ENCODE assay signal across 10 mouse cellular contexts in the genomic region with DNA sequence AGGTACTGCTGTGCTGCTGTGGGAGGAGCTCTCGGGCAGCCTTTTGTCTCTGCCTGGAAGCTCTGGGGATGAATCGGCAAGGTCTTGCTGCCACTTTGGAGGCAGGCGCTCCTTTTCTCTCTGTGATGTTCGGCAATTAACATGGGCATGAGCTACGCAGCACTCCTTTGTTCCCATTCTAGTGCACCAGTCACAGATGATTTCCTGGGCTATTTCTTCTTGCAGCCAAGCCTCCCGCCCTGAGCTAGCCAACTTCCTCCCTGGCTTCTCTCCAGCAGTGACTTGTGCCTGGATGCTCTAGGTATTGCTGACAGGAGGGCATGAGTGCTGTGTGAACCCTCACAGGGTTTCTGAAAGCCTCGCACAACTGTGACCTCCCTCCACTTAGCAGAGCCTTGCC. TPM values are rescaled to one million over a fixed set of nuclear protein-coding genes. Genes with fewer than 3 reads are reported as not detected.
A peak's percentile ranks its signal among the peaks of the same experiment; 100 is the strongest.
DNase-seq lines count a peak whose midpoint lies in the region; ATAC-seq and TF ChIP-seq lines count a peak whose summit lies in the region.
"Had no signal": no experiment of that assay in that cellular context is flagged by ENCODE, and none has a peak within 500 bp of the region (broad histone marks: within the 10 kb centered on the region; RNA-seq: fewer than 3 reads in every experiment).

No protein-coding gene starts in this region.

- H3K4me1 ChIP-seq in forebrain, postnatal 0 days (ENCODE audit: insufficient read depth): no peaks in the 10 kb centered on the region
- no peaks in the 10 kb centered on the region for H3K4me1 ChIP-seq in forebrain, embryonic 12.5 days
- H3K4me1 ChIP-seq in ES-E14 (ENCODE audit: control insufficient read depth in 2 of 2, insufficient read depth in 2 of 2, low read length in 2 of 2, poor library complexity in 1 of 2): peaks cover 9 to 17% of the 10 kb centered on the region in 2 experiments

- no peak for DNase-seq in forebrain, postnatal 0 days
- peak; percentile 78 for DNase-seq in ES-E14 (ENCODE audit: low read depth, low spot score)
- peak; percentile 82 to 88 for DNase-seq in cerebellum, adult 18-20 months
- DNase-seq in kidney, postnatal 25 days: peak; percentile 52
- no peak for DNase-seq in thymus, adult 18-20 months
- no peak for DNase-seq in thymus, postnatal 0 days (ENCODE audit: low spot score)

- H3K27ac ChIP-seq in forebrain, postnatal 0 days (ENCODE audit: low read depth, low read length): no peak overlapping the region
- no peak overlapping the region for H3K27ac ChIP-seq in forebrain, embryonic 12.5 days
- H3K27ac ChIP-seq in ES-E14 (ENCODE audit: insufficient read depth, low read depth, low read length, poor library complexity, severe bottlenecking): peak overlapping the region; percentile 74
- H3K27ac ChIP-seq: stomach, postnatal 0 days had no signal

- no peak overlapping the region for H3K4me2 ChIP-seq in forebrain, postnatal 0 days (ENCODE audit: low read depth)
- H3K4me2 ChIP-seq in forebrain, embryonic 12.5 days: no peak overlapping the region

- H3K4me3 ChIP-seq in forebrain, postnatal 0 days (ENCODE audit: low read depth, low read length): no peak overlapping the region
- H3K4me3 ChIP-seq in forebrain, embryonic 12.5 days (replicated peaks): no peak overlapping the region
- H3K4me3 ChIP-seq in ES-E14 (ENCODE audit: insufficient read depth in 1 of 2, low read depth in 1 of 2, low read length in 2 of 2, poor library complexity in 1 of 2, severe bottlenecking in 1 of 2): no peak overlapping the region

- H3K9me3 ChIP-seq in forebrain, postnatal 0 days (ENCODE audit: low read length): no peaks in the 10 kb centered on the region
- H3K9me3 ChIP-seq in forebrain, embryonic 12.5 days: no peaks in the 10 kb centered on the region
- no peaks in the 10 kb centered on the region for H3K9me3 ChIP-seq in ES-E14 (ENCODE audit: control insufficient read depth, insufficient read depth, low read depth, low read length)

- no peak for TF ChIP-seq CTCF in forebrain, postnatal 0 days (IDR thresholded peaks at IDR 0.05; ENCODE audit: low read depth)

- 44% methylated on average over 7 of the region's 7 CpGs for WGBS in forebrain, postnatal 0 days
- 73% methylated on average over 7 of the region's 7 CpGs for WGBS in forebrain, embryonic 12.5 days

- H3K27me3 ChIP-seq in forebrain, postnatal 0 days (ENCODE audit: insufficient read depth, low read length): no peaks in the 10 kb centered on the region
- no peaks in the 10 kb centered on the region for H3K27me3 ChIP-seq in forebrain, embryonic 12.5 days

- peaks cover 90% of the 10 kb centered on the region for H3K36me3 ChIP-seq in forebrain, postnatal 0 days (ENCODE audit: insufficient read depth)
- H3K36me3 ChIP-seq in forebrain, embryonic 12.5 days (replicated peaks): peaks cover 96% of the 10 kb centered on the region
- H3K36me3 ChIP-seq in ES-E14 (ENCODE audit: control insufficient read depth, insufficient read depth, low read length, poor library complexity, severe bottlenecking): peaks cover 65% of the 10 kb centered on the region

- no peak overlapping the region for H3K9ac ChIP-seq in forebrain, postnatal 0 days
- no peak overlapping the region for H3K9ac ChIP-seq in forebrain, embryonic 12.5 days
- no peak overlapping the region for H3K9ac ChIP-seq in ES-E14 (ENCODE audit: insufficient read depth, low read depth, low read length, poor library complexity, severe bottlenecking)

- ATAC-seq in forebrain, postnatal 0 days: peak; percentile 15; the same call in 1 of the 2 replicates
- no peak for ATAC-seq in forebrain, embryonic 12.5 days (ENCODE audit: low FRiP score)
- ATAC-seq in granulocyte monocyte progenitor cell, adult 5-6 weeks (replicated peaks; ENCODE audit: poor library complexity, severe bottlenecking): no peak
- ATAC-seq: inflammation-experienced regulatory T-cells, adult 6 months had no signal

- in situ Hi-C loops in ES-E14 (cut with MboI; ENCODE audit: low sequenced_read_pairs in 2 of 2, unreplicated experiment in 2 of 2): no loop called here

TF ChIP-seq in ES-E14, 5 proteins besides CTCF, POLR2A, EP300 and RAD21:
- TF ChIP-seq ZC3H11A (IDR thresholded peaks at IDR 0.05; ENCODE audit: borderline replicate concordance, low read depth, low read length) (no peak), MAFK (IDR thresholded peaks at IDR 0.05; ENCODE audit: insufficient read depth, low read depth, low read length) (no peak), ZNF384 (IDR thresholded peaks at IDR 0.05; ENCODE audit: low read depth, low read length) (no peak), HCFC1 (IDR thresholded peaks at IDR 0.05; ENCODE audit: borderline replicate concordance, insufficient read depth, low read length) (no peak), CHD2 (IDR thresholded peaks at IDR 0.05; ENCODE audit: low read depth, low read length) (no peak)

RNA-seq across cellular contexts. Expression of a gene that starts 17.9 kb away (rescaled TPM):
- 56.7 and 59.2 TPM in 2 replicates for total RNA-seq in forebrain, postnatal 0 days (2014; rRNA removed)
- polyA plus RNA-seq in forebrain, postnatal 0 days (2015; fragmentation: Nextera tagmentation; extraction: Ambion mirVana): 78.9 and 82.8 TPM in 2 replicates
- 138 TPM in 2 replicates for polyA plus RNA-seq in forebrain, embryonic 12.5 days (2016; fragmentation: Nextera tagmentation; extraction: Ambion mirVana)
- 117 and 149 TPM in 2 replicates for total RNA-seq in ES-E14 (2012; rRNA removed)
- polyA plus RNA-seq in thymus, postnatal 0 days (2015; fragmentation: Nextera tagmentation; extraction: Ambion mirVana): 126 and 147 TPM in 2 replicates
- total RNA-seq in granulocyte monocyte progenitor cell, adult 5-6 weeks (2014; fragmentation: Nextera tagmentation): 78.4 and 93.5 TPM in 2 replicates
- 159 and 180 TPM in 2 replicates for total RNA-seq in granulocyte monocyte progenitor cell, adult 5-6 weeks (2017)

RNA-seq across cellular contexts. Expression of a gene that starts 35.6 kb away (rescaled TPM):
- 150 and 191 TPM in 2 replicates for total RNA-seq in forebrain, postnatal 0 days (2014; rRNA removed)
- 118 and 125 TPM in 2 replicates for polyA plus RNA-seq in forebrain, postnatal 0 days (2015; fragmentation: Nextera tagmentation; extraction: Ambion mirVana)
- polyA plus RNA-seq in forebrain, embryonic 12.5 days (2016; fragmentation: Nextera tagmentation; extraction: Ambion mirVana): 185 and 192 TPM in 2 replicates
- total RNA-seq in ES-E14 (2012; rRNA removed): 414 and 461 TPM in 2 replicates
- 138 and 139 TPM in 2 replicates for polyA plus RNA-seq in thymus, postnatal 0 days (2015; fragmentation: Nextera tagmentation; extraction: Ambion mirVana)
- total RNA-seq in granulocyte monocyte progenitor cell, adult 5-6 weeks (2014; fragmentation: Nextera tagmentation): 221 and 234 TPM in 2 replicates
- total RNA-seq in granulocyte monocyte progenitor cell, adult 5-6 weeks (2017): 228 and 244 TPM in 2 replicates

RNA-seq across cellular contexts. Expression of a gene that starts 36.8 kb away (rescaled TPM):
- 20.1 and 22.9 TPM in 2 replicates for total RNA-seq in forebrain, postnatal 0 days (2014; rRNA removed)
- polyA plus RNA-seq in forebrain, postnatal 0 days (2015; fragmentation: Nextera tagmentation; extraction: Ambion mirVana): 26.1 and 28.4 TPM in 2 replicates
- 33.7 and 34.7 TPM in 2 replicates for polyA plus RNA-seq in forebrain, embryonic 12.5 days (2016; fragmentation: Nextera tagmentation; extraction: Ambion mirVana)
- 26.2 and 27.9 TPM in 2 replicates for total RNA-seq in ES-E14 (2012; rRNA removed)
- 107 and 117 TPM in 2 replicates for polyA plus RNA-seq in thymus, postnatal 0 days (2015; fragmentation: Nextera tagmentation; extraction: Ambion mirVana)
- 29.5 and 42.8 TPM in 2 replicates for total RNA-seq in granulocyte monocyte progenitor cell, adult 5-6 weeks (2014; fragmentation: Nextera tagmentation)
- total RNA-seq in granulocyte monocyte progenitor cell, adult 5-6 weeks (2017): 13.1 and 15.8 TPM in 2 replicates

Comparison
In these comparisons a context has a peak if more than half of its experiments do, and no peak if none do; other contexts are left out.
1. DNase-seq: peak in ES-E14 (single experiment), cerebellum, adult 18-20 months (2 of 2) and kidney, postnatal 25 days (2 of 2); none in forebrain, postnatal 0 days (single experiment), thymus, adult 18-20 months (0 of 2) and thymus, postnatal 0 days (single experiment).